Mouse (Mus musculus) adrenal gland, adult 18-20 months (tissue): ENCODE measurements around the gene Prss41. TPM values are rescaled to one million over a fixed set of nuclear protein-coding genes. Genes with fewer than 3 reads are reported as not detected.

ENCODE experiments used
- DNase-seq, 2 experiments: peaks; one replicate each; pipeline ENCODE4 v3.0.0; 2021 to 2022; ENCODE audit warnings: low spot score in 2 of 2
- total RNA-seq, 2 experiments: library from RNA; stranded (reverse); gene quantifications; 1 replicate in 1 of 2; 2 replicates in 1 of 2; pipeline ENCODE4 v1.2.3; 2021

Gene Prss41
- total RNA-seq, 2 experiments from 2014 or later, result 0.60 to 0.74 TPM

- DNase-seq, result peak; percentile 51 to 54
These were observed 15.5 kb downstream of the Prss41 start for GRCm38 (mm10) chr17:23828271-23829001.

DNA sequence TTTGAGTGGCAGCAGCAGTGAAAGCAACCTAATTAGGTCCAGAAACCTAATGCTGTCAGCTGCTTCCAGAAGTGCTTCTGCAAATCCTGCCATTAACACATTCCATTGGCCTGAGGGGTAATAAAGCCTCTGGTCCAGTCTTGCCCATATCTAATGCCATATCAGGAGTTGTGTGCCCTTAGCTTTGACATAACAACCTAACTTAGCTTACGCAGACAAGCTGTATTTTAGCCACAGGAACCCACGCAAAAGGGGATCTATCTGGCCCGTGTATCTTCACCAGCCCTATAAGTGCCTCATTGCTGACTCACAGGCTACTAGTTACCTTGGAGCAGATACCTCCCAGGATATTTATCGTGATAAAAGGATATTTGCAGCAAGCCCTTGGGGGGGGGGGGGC, 18.4 kb downstream of the Prss41 start:
- DNase-seq, result no peak

DNA sequence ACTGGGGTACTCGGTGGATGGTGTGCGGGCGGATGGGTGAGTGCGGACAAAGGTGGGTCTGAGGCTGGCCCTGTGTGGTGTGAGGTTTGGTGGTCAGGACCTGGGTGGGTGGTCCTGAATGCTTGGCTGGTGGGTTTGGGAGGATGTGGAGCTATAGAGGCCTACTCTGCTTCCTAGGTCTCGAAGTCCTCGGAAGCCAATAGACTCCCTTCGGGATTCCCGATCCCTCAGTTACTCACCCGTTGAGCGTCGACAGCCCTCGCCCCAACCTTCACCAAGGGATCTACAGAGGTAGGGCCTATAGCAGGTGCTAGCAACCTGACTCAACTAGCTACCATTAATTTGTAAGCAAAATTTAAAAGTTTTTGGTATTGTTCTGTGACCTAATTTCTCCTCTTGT, 20.4 kb downstream of the Prss41 start:
- no peak for DNase-seq

DNA sequence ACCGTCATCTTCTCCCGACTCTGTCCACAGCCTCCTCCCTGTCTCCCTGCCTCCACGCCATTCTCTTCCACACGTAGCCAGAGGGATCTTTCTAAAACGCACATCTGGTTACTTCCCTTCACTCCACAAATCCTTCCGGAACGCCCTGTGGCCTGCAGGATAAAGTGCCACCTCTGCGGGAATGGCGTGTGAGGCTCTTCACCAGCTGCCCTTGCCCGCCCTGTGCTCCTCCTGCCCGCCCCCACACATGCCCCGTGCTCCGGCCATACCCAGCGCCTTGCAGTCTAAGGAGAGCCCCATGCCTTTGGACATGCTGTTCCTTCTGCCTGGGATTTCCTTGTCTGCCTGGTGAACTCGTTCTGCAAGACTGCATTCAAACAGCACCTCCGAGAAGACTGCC, 21.0 kb downstream of the Prss41 start:
- DNase-seq, result no peak

- no peak for DNase-seq
These were observed 21.9 kb downstream of the Prss41 start for GRCm38 (mm10) chr17:23822094-23822493.

DNA sequence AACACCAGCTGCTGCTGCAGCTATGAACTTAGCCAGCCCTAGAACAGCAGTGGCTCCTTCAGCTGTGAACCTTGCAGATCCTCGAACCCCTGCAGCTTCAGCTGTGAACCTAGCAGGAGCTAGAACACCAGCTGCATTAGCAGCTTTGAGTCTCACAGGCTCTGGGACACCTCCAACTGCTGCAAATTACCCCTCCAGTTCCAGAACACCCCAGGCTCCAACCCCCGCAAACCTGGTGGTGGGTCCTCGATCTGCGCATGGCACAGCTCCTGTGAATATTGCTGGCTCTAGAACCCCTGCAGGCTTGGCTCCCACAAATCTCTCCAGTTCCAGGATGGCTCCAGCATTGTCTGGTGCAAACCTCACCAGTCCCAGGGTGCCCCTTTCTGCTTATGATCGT, 23.2 kb downstream of the Prss41 start:
- no peak for DNase-seq

DNA sequence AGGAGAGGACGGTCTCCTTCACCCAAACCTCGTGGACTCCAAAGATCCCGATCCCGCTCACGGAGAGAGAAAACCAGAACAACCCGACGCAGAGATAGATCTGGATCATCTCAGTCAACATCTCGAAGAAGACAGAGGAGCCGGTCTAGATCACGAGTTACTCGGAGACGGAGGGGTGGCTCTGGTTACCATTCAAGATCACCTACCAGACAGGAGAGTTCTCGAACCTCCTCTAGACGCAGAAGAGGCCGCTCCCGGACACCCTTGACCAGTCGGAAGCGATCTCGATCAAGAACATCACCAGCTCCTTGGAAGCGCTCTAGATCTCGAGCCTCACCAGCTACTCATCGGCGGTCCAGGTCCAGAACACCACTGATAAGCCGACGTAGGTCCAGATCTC, 24.7 kb downstream of the Prss41 start:
- no peak for DNase-seq

DNA sequence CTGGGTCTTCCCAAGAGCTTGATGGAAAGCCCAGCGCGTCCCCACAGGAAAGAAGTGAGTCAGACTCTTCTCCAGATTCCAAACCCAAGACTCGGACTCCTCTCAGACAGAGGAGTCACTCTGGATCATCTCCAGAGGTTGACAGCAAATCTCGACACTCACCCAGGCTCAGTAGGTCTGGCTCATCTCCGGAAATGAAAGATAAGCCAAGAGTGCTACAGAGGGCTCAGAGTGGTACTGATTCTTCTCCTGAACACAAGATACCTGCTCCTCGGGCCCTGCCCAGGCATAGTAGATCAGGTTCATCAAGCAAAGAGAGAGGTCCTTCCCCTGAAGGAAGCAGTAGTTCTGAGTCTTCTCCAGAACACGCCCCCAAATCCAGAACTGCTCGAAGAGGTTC, 25.4 kb downstream of the Prss41 start:
- DNase-seq, result no peak

GRCm38 (mm10) chr17:23815641-23816040, 28.3 kb downstream of the Prss41 start:
- DNase-seq, result no peak

GRCm38 (mm10) chr17:23807918-23808317, 36.1 kb downstream of the Prss41 start:
- DNase-seq, result no peak

DNA sequence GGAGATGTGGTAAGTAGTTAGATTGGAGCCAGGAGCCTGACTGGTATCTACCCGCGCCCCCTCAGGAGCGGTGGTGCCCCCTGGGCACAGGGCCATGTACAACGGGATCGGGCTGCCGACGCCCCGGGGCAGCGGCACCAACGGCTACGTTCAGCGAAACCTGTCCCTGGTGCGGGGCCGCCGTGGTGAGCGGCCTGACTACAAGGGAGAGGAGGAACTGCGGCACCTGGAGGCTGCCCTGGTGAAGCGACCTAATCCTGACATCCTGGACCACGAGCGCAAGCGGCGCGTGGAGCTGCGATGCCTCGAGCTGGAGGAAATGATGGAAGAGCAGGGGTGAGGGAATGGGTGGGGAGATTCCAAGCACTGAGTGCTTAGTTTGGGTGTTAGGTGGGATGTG, 37.1 kb downstream of the Prss41 start:
- peak in 1 of 2 experiments; percentile 53 for DNase-seq

GRCm38 (mm10) chr17:23804426-23805085, 39.4 kb downstream of the Prss41 start:
- no peak for DNase-seq

DNA sequence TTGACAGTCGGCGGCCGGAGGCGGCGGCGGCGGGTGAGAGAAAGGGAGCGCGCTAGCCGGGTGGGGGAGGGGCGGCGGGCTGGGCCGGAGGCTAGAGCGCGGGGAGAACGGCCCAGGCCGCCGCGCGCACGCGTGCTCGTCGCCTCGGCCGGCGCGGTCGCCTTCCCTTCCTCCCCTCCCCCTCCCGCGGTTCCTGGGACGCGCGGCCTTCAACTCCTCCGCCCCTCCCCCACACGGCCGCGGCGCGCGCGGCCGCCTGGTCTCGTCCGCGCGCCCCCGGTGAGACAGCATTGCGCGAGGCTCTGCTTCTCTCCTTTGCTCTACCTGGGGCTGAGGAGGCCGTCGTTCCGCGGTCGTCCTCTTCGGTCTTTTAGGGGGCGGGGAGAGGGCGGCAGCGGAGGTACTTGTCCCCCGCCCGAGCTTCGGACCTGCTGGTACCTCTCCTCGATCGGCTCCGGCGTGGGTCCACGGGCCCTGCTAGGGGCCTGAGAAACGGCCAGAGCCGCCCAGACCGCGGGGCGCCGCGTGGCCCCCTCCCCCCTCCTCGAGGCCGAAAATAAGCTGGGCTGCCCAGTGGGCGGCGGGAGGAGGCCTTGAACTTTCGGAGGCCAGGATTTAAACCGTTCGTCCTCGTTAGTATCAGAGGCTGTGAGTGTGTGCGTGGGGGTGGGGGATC, 40.5 kb downstream of the Prss41 start:
- DNase-seq, result peak; percentile 79 to 80

DNA sequence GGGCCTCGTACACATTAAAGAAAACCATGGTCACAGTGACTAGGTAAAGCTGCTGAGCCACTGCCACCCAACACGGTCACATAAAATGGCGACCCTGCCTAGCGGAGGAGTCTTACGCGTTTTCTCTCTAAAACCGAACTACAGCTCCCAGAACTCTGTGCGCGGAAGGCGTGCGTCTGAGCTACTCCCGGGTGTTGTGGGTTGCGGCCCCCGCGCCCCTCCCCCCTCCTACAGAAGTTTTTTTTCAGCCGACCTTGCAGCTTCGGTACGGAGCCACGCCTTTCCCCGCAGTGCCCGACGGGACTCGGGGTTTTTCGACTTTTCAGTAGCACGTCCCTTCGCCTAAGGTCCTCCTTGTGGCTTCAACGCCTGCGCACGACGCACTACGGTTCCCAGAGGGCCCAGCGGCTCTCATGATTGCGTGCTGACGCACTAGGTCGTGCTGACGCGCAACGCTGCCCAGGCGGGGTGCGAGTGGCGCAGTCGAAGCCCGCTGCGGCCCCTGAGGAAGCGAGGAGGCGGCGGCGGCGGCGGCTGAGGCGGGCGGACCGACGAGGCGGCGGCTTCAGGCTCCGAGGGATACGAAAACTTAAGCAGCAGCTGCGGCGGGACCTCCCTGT, 41.1 kb downstream of the Prss41 start:
- peak; percentile 89 to 90 for DNase-seq

GRCm38 (mm10) chr17:23801627-23802026, 42.3 kb downstream of the Prss41 start:
- DNase-seq, result no peak

GRCm38 (mm10) chr17:23797316-23797715, 46.7 kb downstream of the Prss41 start:
- no peak for DNase-seq

DNA sequence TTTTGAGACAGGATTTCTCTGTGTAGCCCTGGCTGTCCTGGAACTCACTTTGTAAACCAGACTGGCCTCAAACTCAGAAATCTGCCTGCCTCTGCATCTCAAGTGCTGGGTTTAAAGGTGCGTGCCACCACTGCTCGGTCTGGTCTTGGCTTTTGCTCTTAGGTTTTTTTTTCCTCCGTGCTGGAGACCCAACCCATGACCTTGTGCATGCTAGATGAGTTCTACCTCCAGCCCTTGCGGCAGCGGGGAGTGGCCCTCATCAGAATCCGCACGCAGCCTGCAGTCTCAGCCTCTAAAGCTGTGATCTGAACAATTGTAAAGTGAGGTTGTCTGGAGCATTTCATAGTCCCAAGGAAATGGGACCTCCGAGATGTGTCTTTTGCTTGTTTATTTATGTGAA, 48.6 kb downstream of the Prss41 start:
- no peak for DNase-seq

GRCm38 (mm10) chr17:23791079-23791357, 53.0 kb downstream of the Prss41 start:
- no peak for DNase-seq

GRCm38 (mm10) chr17:23790269-23791078, 53.5 kb downstream of the Prss41 start, which contains the start of gene Srrm2:
TSS of gene Srrm2 (plus strand) at chr17:23790532.
- DNase-seq, result peak; percentile 60 to 65

DNA sequence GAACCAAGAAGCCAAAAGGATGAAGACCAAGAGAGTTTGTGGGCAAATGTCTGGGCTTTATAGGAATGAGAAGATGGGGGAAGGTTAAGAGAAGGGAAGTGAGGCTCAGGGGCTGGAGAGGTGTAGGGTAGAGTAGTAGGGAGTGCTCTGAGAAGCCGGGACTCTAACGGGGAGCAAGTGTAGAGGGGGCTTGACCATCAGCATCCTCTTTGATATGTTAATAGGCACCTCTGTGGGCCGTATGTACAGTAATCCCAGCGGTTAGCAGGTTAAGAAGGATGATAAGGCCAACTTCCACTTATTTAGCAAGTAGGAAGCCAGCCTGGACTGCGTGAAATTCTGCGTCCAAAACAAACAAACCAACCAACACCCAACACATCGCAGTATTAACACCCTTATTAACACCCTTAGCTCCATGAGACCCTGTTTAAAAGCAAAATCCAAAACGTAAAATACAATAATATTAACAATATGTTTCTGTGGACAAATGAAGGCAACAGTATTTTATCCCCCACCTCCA, 54.2 kb downstream of the Prss41 start:
- no peak for DNase-seq

- no peak for DNase-seq
These were observed 55.0 kb downstream of the Prss41 start for GRCm38 (mm10) chr17:23788973-23789372.
